Mouse (Mus musculus): ENCODE measurements around the gene Vti1a. TPM values are rescaled to one million over a fixed set of nuclear protein-coding genes. Genes with fewer than 3 reads are reported as not detected.

The Vti1a gene
- polyA plus RNA-seq, 1 experiment, result 22.6 TPM

DNA sequence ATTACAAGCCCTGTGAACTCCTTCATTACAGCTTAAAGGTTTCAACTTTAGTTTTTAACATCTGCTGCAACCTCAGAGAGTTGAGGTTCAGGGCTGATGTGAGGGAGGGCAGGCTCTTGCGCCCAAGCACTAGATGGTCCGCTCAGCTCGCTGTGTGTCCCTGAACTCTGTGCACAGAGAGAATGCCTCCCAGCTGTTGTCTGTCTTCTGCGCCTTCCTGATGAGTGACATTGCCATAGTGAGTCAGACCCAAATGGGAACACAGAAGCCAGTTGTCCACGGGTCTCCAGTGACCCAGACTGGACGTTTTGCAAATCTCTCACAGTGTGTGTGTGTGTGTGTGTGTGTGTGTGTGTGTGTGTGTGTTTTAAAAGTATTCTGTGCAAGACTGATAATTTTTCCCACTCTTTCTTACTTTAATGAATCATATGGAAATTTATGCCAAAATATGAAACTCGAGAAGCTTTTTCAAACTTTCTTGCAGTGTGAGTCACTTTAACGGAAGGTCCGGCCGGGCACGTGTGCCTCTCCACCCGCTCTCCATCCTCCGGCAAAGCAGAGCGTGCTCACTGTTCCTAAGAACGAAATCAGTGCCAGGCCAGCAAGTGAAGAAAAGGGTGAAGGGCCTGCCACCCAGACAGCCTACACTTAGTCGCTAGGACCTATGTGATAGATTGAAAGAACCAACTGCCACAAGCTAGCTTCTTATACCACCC, 277.8 kb downstream of the Vti1a start:
- Histone ChIP-seq H3K27ac (ENCODE audit: insufficient read depth, low read length) (peak overlapping the region; percentile 13), H3K4me3 (ENCODE audit: insufficient read depth, low read length) (no peak overlapping the region), H3K4me1 (ENCODE audit: control insufficient read depth, insufficient read depth, low read length) (peaks cover 5% of the 10 kb centered on the region; the same call in 1 of the 2 replicates)
- TF ChIP-seq CTCF (IDR thresholded peaks at IDR 0.05; ENCODE audit: borderline replicate concordance, insufficient read depth, low read length) (no peak), POLR2A (IDR thresholded peaks at IDR 0.05; ENCODE audit: low read depth, low read length) (no peak)

DNA sequence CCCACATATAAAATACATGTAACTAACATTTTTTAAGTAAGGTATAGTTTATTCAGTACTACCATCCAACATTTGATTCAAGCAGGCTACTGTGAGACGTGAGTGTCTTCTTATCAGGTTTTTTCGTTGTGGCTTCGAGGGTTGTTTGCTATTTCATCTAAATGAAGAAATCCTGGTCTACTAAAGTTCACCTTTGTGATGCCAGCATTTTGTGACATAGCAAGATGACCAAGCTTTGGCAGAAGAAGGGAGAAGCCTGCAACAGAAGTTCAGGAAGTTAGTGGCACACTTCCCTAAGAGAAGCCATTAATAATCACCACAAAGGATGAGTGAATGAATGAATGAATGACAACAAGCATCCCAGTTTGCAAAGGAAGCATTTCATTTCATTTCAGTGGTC, 278.4 kb downstream of the Vti1a start:
- TF ChIP-seq CTCF (IDR thresholded peaks at IDR 0.05; ENCODE audit: borderline replicate concordance, insufficient read depth, low read length), result no peak
- no peak for TF ChIP-seq POLR2A (IDR thresholded peaks at IDR 0.05; ENCODE audit: low read depth, low read length)
- Histone ChIP-seq H3K4me3 (ENCODE audit: insufficient read depth, low read length) (no peak overlapping the region), H3K27ac (ENCODE audit: insufficient read depth, low read length) (peak overlapping the region; percentile 3; the same call in 1 of the 2 replicates), H3K4me1 (ENCODE audit: control insufficient read depth, insufficient read depth, low read length) (peaks cover 5% of the 10 kb centered on the region; the same call in 1 of the 2 replicates)

DNA sequence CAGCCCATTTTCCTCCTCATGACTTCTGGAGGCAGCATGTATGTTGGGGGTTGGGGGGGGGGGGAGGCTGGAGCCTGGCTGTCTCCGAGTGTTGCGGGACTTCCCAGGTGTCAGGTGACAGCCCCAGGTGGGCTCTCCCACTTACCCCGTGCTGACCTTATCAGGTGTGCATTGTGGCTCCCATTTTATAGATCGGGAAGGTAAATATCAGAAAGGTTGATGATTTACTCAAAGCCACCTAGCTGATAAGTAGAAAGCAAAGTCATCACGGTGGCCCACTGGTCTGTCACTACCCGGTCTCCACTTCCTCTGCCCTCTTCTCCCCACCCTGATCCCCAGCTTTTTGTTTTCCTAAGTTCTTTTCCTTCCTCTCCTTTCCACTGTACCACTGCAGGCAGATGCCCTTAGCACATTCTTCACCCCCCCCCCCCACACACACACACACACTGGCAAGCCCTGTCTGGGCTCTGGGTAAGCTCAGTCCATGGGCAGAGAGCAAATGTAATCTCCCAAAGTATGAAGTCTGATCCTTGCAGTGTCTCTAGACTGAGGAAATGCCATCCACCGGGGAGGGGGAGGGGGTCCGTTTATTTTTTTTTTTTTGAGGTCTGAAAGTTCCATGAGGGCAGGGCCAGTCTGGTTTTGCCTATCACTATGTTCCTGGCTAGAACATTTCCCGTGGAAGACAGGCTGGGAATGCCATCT, 280.0 kb downstream of the Vti1a start:
- TF ChIP-seq CTCF (IDR thresholded peaks at IDR 0.05; ENCODE audit: borderline replicate concordance, insufficient read depth, low read length) (no peak), POLR2A (IDR thresholded peaks at IDR 0.05; ENCODE audit: low read depth, low read length) (no peak)
- Histone ChIP-seq H3K27ac (ENCODE audit: insufficient read depth, low read length) (no peak overlapping the region), H3K4me1 (ENCODE audit: control insufficient read depth, insufficient read depth, low read length) (peaks cover 5% of the 10 kb centered on the region; the same call in 1 of the 2 replicates), H3K4me3 (ENCODE audit: insufficient read depth, low read length) (no peak overlapping the region)

DNA sequence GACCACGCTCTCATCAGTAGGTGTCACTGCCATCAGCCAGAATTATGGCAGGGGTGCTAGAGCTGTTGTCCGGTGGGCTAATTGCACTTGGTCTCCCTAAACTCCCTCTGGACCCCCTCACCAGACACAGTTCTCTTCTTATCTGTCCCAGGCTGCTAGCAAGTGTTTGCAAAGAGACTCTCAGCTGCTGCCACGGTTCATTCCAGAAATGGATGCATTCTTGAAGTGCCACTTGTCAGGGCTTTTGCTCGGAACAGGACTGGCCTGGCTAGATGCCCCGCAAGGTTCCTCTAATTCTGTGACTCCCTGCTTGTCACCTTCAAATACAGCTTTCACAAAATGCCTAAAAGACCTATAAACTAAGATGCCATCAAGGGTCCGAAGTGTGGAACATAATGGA, 280.7 kb downstream of the Vti1a start:
- no peak overlapping the region for H3K4me3 ChIP-seq (ENCODE audit: insufficient read depth, low read length)
- peaks cover 5% of the 10 kb centered on the region; the same call in 1 of the 2 replicates for H3K4me1 ChIP-seq (ENCODE audit: control insufficient read depth, insufficient read depth, low read length)
- no peak overlapping the region for H3K27ac ChIP-seq (ENCODE audit: insufficient read depth, low read length)
- TF ChIP-seq CTCF (IDR thresholded peaks at IDR 0.05; ENCODE audit: borderline replicate concordance, insufficient read depth, low read length), result no peak

DNA sequence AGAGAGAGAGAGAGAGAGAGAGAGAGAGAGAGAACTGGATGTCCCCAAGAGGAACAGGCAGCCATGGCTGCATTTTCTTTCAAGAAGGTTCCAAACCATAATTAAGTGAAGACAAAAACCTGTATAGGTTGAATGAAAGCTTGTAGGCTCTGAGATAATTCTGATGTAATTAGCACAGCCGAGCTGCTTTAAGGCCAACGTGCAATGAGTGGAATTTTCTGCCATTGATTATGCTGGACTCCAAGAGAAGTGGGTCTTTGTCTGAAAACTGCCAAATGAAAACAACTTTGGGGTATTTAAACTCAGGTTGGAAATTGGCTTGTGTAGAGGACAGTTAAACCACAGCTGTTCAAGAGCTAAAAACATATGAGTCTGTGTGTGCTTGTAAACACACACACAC, 281.2 kb downstream of the Vti1a start:
- no peak overlapping the region for H3K4me3 ChIP-seq (ENCODE audit: insufficient read depth, low read length)
- peaks cover 5% of the 10 kb centered on the region; the same call in 1 of the 2 replicates for H3K4me1 ChIP-seq (ENCODE audit: control insufficient read depth, insufficient read depth, low read length)
- TF ChIP-seq CTCF (IDR thresholded peaks at IDR 0.05; ENCODE audit: borderline replicate concordance, insufficient read depth, low read length) (no peak), POLR2A (IDR thresholded peaks at IDR 0.05; ENCODE audit: low read depth, low read length) (no peak)
- no peak overlapping the region for H3K27ac ChIP-seq (ENCODE audit: insufficient read depth, low read length)

DNA sequence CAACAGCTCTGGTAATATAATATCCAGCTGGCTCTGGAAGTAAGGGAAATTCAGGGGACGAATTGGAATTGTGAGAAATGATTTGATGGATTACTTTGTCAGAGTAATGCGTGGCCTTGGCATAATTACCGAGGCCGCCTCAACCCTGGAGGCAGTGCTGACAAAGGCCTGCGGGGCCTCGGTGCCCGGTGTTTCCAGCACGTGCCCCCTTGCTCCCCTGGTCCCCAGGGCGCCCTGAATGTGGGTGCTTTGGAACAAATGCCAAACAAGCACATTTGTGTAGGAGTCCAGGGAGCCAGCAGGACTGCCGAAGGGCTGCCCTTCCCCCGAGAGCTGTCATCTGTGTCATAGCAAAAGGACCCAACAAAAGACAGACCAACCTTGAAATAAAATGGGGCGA, 281.9 kb downstream of the Vti1a start:
- TF ChIP-seq POLR2A (IDR thresholded peaks at IDR 0.05; ENCODE audit: low read depth, low read length) (no peak), CTCF (IDR thresholded peaks at IDR 0.05; ENCODE audit: borderline replicate concordance, insufficient read depth, low read length) (no peak)
- peaks cover 5% of the 10 kb centered on the region; the same call in 1 of the 2 replicates for H3K4me1 ChIP-seq (ENCODE audit: control insufficient read depth, insufficient read depth, low read length)
- no peak overlapping the region for H3K27ac ChIP-seq (ENCODE audit: insufficient read depth, low read length)
- no peak overlapping the region for H3K4me3 ChIP-seq (ENCODE audit: insufficient read depth, low read length)

DNA sequence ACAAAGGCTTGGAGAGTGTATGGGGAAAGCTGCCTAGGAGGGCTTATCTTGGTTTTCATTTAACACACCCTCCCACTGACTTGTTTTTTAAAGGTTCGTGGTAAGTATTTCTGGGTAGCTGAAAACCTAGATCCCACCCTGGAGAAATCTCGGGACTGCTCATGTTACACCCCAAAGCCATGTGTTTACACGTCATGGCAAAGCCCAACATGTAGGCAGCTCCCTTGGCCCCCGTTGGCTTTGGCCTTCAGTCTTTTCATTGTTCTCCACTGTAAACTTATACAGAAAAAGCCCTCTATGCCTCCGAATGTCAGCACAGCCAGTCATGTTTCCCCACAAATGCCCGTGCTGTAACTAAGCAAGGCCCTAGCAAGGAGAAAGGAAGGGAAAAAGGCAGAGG, 283.0 kb downstream of the Vti1a start:
- no peak overlapping the region for H3K27ac ChIP-seq (ENCODE audit: insufficient read depth, low read length)
- no peaks in the 10 kb centered on the region; the same call in 1 of the 2 replicates for H3K4me1 ChIP-seq (ENCODE audit: control insufficient read depth, insufficient read depth, low read length)
- no peak overlapping the region for H3K4me3 ChIP-seq (ENCODE audit: insufficient read depth, low read length)
- TF ChIP-seq CTCF (IDR thresholded peaks at IDR 0.05; ENCODE audit: borderline replicate concordance, insufficient read depth, low read length), result no peak
- no peak for TF ChIP-seq POLR2A (IDR thresholded peaks at IDR 0.05; ENCODE audit: low read depth, low read length)

DNA sequence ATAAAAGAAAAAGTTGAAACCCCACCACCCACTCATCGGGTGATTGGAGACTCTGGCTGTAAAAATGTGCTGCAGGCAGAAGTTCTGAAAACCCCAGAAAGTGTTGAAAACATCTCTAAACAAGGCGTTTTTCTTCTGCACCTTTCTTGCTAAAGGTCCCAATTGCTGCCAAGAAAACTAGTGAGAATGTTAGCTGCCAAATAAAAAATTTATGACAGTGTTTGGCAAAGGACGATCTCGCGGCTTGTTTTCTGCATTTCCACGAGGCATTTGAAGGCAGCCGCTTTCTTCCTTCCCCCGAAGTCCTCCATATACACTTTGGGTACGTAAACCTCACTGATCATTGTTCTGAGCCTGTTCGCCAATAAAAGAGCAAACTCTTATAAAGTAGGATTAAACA, 291.6 kb downstream of the Vti1a start:
- Histone ChIP-seq H3K27ac (ENCODE audit: insufficient read depth, low read length) (no peak overlapping the region), H3K4me1 (ENCODE audit: control insufficient read depth, insufficient read depth, low read length) (no peaks in the 10 kb centered on the region), H3K4me3 (ENCODE audit: insufficient read depth, low read length) (no peak overlapping the region)
- no peak for TF ChIP-seq CTCF (IDR thresholded peaks at IDR 0.05; ENCODE audit: borderline replicate concordance, insufficient read depth, low read length)
- TF ChIP-seq POLR2A (IDR thresholded peaks at IDR 0.05; ENCODE audit: low read depth, low read length), result no peak

DNA sequence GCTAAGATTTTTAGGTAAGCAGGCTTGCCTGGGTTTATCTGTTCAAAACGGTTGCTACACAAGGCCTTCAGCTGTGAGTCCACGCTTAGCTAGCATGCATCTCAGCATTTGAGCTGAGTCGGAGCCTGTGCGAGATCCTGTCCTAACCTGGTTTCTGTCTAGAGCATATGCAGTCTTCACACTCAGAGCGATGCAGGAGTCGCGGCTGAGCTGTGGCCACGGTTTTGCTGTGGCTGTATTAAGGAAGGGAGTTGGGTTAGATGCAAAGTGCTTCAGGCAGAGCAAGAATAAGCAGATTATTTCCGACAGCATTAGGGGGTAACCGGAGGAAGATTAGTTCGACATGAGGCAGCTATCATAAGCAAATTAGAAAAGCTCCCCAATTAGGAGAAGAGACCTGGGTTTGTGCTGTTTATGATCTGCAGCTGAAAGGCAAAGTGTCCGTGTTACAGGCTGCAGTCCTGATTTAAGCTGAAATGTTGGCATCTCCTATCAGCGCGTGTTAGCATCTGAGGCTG, 292.8 kb downstream of the Vti1a start:
- no peaks in the 10 kb centered on the region for H3K4me1 ChIP-seq (ENCODE audit: control insufficient read depth, insufficient read depth, low read length)
- no peak for TF ChIP-seq POLR2A (IDR thresholded peaks at IDR 0.05; ENCODE audit: low read depth, low read length)
- no peak for TF ChIP-seq CTCF (IDR thresholded peaks at IDR 0.05; ENCODE audit: borderline replicate concordance, insufficient read depth, low read length)
- H3K4me3 ChIP-seq (ENCODE audit: insufficient read depth, low read length), result no peak overlapping the region
- no peak overlapping the region for H3K27ac ChIP-seq (ENCODE audit: insufficient read depth, low read length)

DNA sequence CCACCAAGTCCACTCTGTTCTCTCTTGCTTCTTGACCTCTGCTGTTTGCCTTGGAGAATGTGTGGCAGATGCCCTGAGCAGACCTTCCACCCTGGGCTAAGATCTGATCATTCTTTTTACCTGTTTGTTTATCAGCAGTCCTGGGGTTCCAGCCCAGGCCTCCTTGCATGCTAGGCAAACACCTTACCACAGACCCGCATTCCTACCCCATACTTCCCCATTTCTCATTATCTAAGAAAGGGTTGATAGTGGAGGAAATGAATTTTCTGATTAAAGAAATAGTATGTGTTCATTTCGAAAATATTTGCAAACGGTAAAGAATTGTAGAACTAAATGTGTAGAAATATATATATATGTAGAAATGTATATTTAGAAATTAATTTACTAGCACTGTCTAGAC, 293.7 kb downstream of the Vti1a start:
- H3K4me1 ChIP-seq (ENCODE audit: control insufficient read depth, insufficient read depth, low read length), result no peaks in the 10 kb centered on the region
- no peak overlapping the region for H3K4me3 ChIP-seq (ENCODE audit: insufficient read depth, low read length)
- TF ChIP-seq POLR2A (IDR thresholded peaks at IDR 0.05; ENCODE audit: low read depth, low read length) (no peak), CTCF (IDR thresholded peaks at IDR 0.05; ENCODE audit: borderline replicate concordance, insufficient read depth, low read length) (no peak)
- H3K27ac ChIP-seq (ENCODE audit: insufficient read depth, low read length), result no peak overlapping the region
